Mouse (Mus musculus) kidney, adult 18-20 months (tissue): ENCODE results near the gene Spink8.

Experiments used
- DNase-seq: peaks from one replicate; pipeline ENCODE4 v3.0.0; 2021

The Spink8 gene

GRCm38 (mm10) chr9:109874797-109875691, 63.0 kb downstream of the Spink8 start, which contains the start of gene Cdc25a:
Gene Cdc25a (plus strand): TSS chr9:109875579.
- DNase-seq, result peak; percentile 98

- no peak for DNase-seq
These were observed 63.9 kb downstream of the Spink8 start for GRCm38 (mm10) chr9:109875695-109876601.
